Mouse (Mus musculus) ES-CJ7 (cell line): ENCODE measurements at regions not wholly inside any gene's neighbourhood (a gene's known extent, or its start where the extent isn't known, plus 50 kb on each side); places are given as distances from the start of the nearest gene placed in this dataset.

Experiments
- DNase-seq: peaks from one replicate; pipeline ENCODE4 v3.0.0; 2011; ENCODE audit warnings: low read depth, low spot score

GRCm38 (mm10) chrX:133119026-133119425 lies 569.8 kb downstream of the Pcdh19 start:
- DNase-seq = no peak

DNA sequence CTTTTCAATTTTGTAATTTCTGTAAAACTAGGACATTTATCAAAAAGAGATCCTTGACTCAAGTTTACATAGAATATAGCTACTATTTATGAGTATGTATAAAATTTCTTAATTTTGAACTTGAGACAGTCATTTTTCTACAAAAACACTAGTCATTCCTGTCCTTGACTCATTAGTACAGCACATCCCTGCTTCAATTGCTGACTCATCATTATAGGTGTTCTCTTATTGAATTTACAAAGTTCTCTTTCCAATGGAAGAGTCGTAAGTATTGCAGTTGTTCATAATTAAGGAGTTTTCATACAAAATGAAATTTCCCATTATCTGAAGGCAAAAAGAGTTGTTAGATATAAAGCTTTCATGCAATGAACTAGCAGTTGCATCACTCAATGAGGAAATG lies 578.6 kb downstream of the Pcdh19 start:
- no peak for DNase-seq

- peak; percentile 27 for DNase-seq
Observed at GRCm38 (mm10) chrX:133092983-133093382, 595.8 kb downstream of the Pcdh19 start.

GRCm38 (mm10) chrX:133064116-133064515 lies 624.7 kb downstream of the Pcdh19 start:
- DNase-seq = peak; percentile 17
